Mouse (Mus musculus) intestine, embryonic 15.5 days (tissue): ENCODE results near the gene Nup133. TPM values are rescaled to one million over a fixed set of nuclear protein-coding genes. Genes with fewer than 3 reads are reported as not detected.
A peak's percentile ranks its signal among the peaks of the same experiment; 100 is the strongest.

ENCODE experiments used
- ATAC-seq: fragments of 200-750 bp; cut with Nextera tagmentation; 2 replicates; pipeline ENCODE4 v1.8.0; 2017; ENCODE audit warnings: moderate TSS enrichment, moderate library complexity
- H3K27ac ChIP-seq: fragments of 300-500 bp; sonication (generic); 2 replicates; pipeline ENCODE4 v1.5.1; 2015; ENCODE audit warnings: mild to moderate bottlenecking, inconsistent platforms
- H3K27me3 ChIP-seq: fragments of 300-500 bp; sonication (generic); replicated peaks from 2 replicates; pipeline ENCODE4 v1.6.1; 2015; ENCODE audit warnings: inconsistent platforms
- H3K36me3 ChIP-seq: fragments of 300-500 bp; sonication (generic); 2 replicates; pipeline ENCODE4 v1.6.1; 2015; ENCODE audit warnings: inconsistent platforms
- H3K4me1 ChIP-seq: fragments of 300-500 bp; sonication (generic); replicated peaks from 2 replicates; pipeline ENCODE4 v1.6.1; 2015; ENCODE audit warnings: inconsistent platforms
- H3K4me2 ChIP-seq: fragments of 300-500 bp; sonication (generic); replicated peaks from 2 replicates; pipeline ENCODE4 v1.6.1; 2015; ENCODE audit warnings: mild to moderate bottlenecking, inconsistent platforms
- H3K4me3 ChIP-seq: fragments of 300-500 bp; sonication (generic); replicated peaks from 2 replicates; pipeline ENCODE4 v1.5.1; 2015; ENCODE audit warnings: inconsistent platforms
- H3K9ac ChIP-seq: fragments of 300-500 bp; sonication (generic); 2 replicates; pipeline ENCODE4 v1.6.1; 2015; ENCODE audit warnings: inconsistent platforms
- H3K9me3 ChIP-seq: fragments of 300-500 bp; sonication (generic); 2 replicates; pipeline ENCODE4 v1.6.1; 2016; ENCODE audit warnings: inconsistent platforms
- WGBS: fragments of 180-500 bp; shearing (Covaris S2); methylation state at CpG from one replicate; pipeline ENCODE4 v1.1.7; 2015; 5-methylcytosine and 5-hydroxymethylcytosine counted together
- polyA plus RNA-seq: library from polyadenylated mRNA; unstranded; fragments of >200 nt; fragmentation: Nextera tagmentation; extraction: Ambion mirVana; gene quantifications from 2 replicates; pipeline ENCODE4 v1.2.1, GENCODE M21; 2015

The Nup133 gene
- polyA plus RNA-seq, 1 experiment from 2014 or later, result 34.0 TPM

- 79% methylated on average over 9 of the region's 9 CpGs for WGBS
- peaks cover 7% of the 10 kb centered on the region; the same call in 1 of the 2 replicates for H3K36me3 ChIP-seq
- no peak for ATAC-seq
- no peaks in the 10 kb centered on the region for H3K9me3 ChIP-seq
- no peak overlapping the region for H3K9ac ChIP-seq
- no peak overlapping the region for H3K27ac ChIP-seq
- H3K4me3 ChIP-seq, result no peak overlapping the region
- H3K4me1 ChIP-seq, result 0 out of 2 replicates have a peak, but pooled peaks cover 14% of the 10 kb centered on the region
- peaks cover 55% of the 10 kb centered on the region for H3K27me3 ChIP-seq
- peak overlapping the region; percentile 7; the same call in 1 of the 2 replicates for H3K4me2 ChIP-seq
These were observed 53.2 kb downstream of the Nup133 start for GRCm38 (mm10) chr8:123895680-123896365.

- 85% methylated on average over 4 of the region's 4 CpGs for WGBS
- Histone ChIP-seq H3K27ac (no peak overlapping the region), H3K36me3 (peaks cover 1% of the 10 kb centered on the region; the same call in 1 of the 2 replicates), H3K4me2 (peak overlapping the region; percentile 22; the same call in 1 of the 2 replicates), H3K27me3 (peaks cover 57% of the 10 kb centered on the region), H3K4me3 (no peak overlapping the region), H3K9me3 (no peaks in the 10 kb centered on the region), H3K4me1 (0 out of 2 replicates have a peak, but pooled peaks cover 14% of the 10 kb centered on the region), H3K9ac (no peak overlapping the region)
- no peak for ATAC-seq
These were observed 53.8 kb downstream of the Nup133 start for GRCm38 (mm10) chr8:123895230-123895629.

- ATAC-seq, result 0 out of 2 replicates have a peak, but pooled peaks have one; percentile 31
- no peaks in the 10 kb centered on the region for H3K36me3 ChIP-seq
- H3K4me2 ChIP-seq, result peak within 1 kb of the TSS; percentile 22
- 0 out of 2 replicates have a peak, but pooled peaks cover 14% of the 10 kb centered on the region for H3K4me1 ChIP-seq
- no peak within 1 kb of the TSS for H3K9ac ChIP-seq
- no peaks in the 10 kb centered on the region for H3K9me3 ChIP-seq
- peaks cover 61% of the 10 kb centered on the region for H3K27me3 ChIP-seq
- 24% methylated on average over 15 of the region's 15 CpGs for WGBS
- no peak within 1 kb of the TSS for H3K4me3 ChIP-seq
- H3K27ac ChIP-seq, result no peak within 1 kb of the TSS
These were observed 54.5 kb downstream of the Nup133 start, which contains the start of gene Acta1 for GRCm38 (mm10) chr8:123894502-123895097. Gene Acta1 (minus strand): TSS chr8:123894751.

GRCm38 (mm10) chr8:123893413-123893812 is 55.7 kb downstream of the Nup133 start:
- 0 out of 2 replicates have a peak, but pooled peaks cover 14% of the 10 kb centered on the region for H3K4me1 ChIP-seq
- no peak overlapping the region for H3K4me3 ChIP-seq
- no peak overlapping the region for H3K4me2 ChIP-seq
- WGBS, result 78% methylated on average over 11 of the region's 11 CpGs
- H3K27me3 ChIP-seq, result peaks cover 61% of the 10 kb centered on the region
- ATAC-seq, result no peak
- no peaks in the 10 kb centered on the region for H3K36me3 ChIP-seq
- no peaks in the 10 kb centered on the region for H3K9me3 ChIP-seq
- H3K9ac ChIP-seq, result no peak overlapping the region
- no peak overlapping the region for H3K27ac ChIP-seq

- peak overlapping the region; percentile 19; the same call in 1 of the 2 replicates for H3K4me3 ChIP-seq
- no peak for ATAC-seq
- WGBS, result 14% methylated on average over 30 of the region's 30 CpGs
- no peaks in the 10 kb centered on the region for H3K9me3 ChIP-seq
- no peak overlapping the region for H3K27ac ChIP-seq
- peak overlapping the region; percentile 43; the same call in 1 of the 2 replicates for H3K4me2 ChIP-seq
- H3K9ac ChIP-seq, result no peak overlapping the region
- H3K36me3 ChIP-seq, result no peaks in the 10 kb centered on the region
- 0 out of 2 replicates have a peak, but pooled peaks cover 14% of the 10 kb centered on the region for H3K4me1 ChIP-seq
- H3K27me3 ChIP-seq, result peaks cover 61% of the 10 kb centered on the region
These were observed 56.4 kb downstream of the Nup133 start for GRCm38 (mm10) chr8:123892586-123893155.

- peak overlapping the region; percentile 43 for H3K4me2 ChIP-seq
- 1% methylated on average over 48 of the region's 49 CpGs for WGBS
- H3K4me1 ChIP-seq, result 0 out of 2 replicates have a peak, but pooled peaks cover 14% of the 10 kb centered on the region
- H3K4me3 ChIP-seq, result peak overlapping the region; percentile 19
- H3K9me3 ChIP-seq, result no peaks in the 10 kb centered on the region
- no peak overlapping the region for H3K27ac ChIP-seq
- peaks cover 64% of the 10 kb centered on the region for H3K27me3 ChIP-seq
- H3K36me3 ChIP-seq, result no peaks in the 10 kb centered on the region
- no peak for ATAC-seq
- no peak overlapping the region for H3K9ac ChIP-seq
These were observed 57.0 kb downstream of the Nup133 start for GRCm38 (mm10) chr8:123891883-123892585.

GRCm38 (mm10) chr8:123891271-123891670 is 57.8 kb downstream of the Nup133 start:
- Histone ChIP-seq H3K4me3 (no peak overlapping the region), H3K36me3 (no peaks in the 10 kb centered on the region), H3K27me3 (peaks cover 64% of the 10 kb centered on the region), H3K4me2 (peak overlapping the region; percentile 43), H3K4me1 (0 out of 2 replicates have a peak, but pooled peaks cover 14% of the 10 kb centered on the region), H3K27ac (no peak overlapping the region), H3K9ac (no peak overlapping the region), H3K9me3 (no peaks in the 10 kb centered on the region)
- ATAC-seq, result no peak
- under 1% methylated on average over 11 of the region's 11 CpGs for WGBS

- Histone ChIP-seq H3K9ac (no peak overlapping the region), H3K4me2 (no peak overlapping the region), H3K9me3 (no peaks in the 10 kb centered on the region), H3K27ac (no peak overlapping the region), H3K4me3 (no peak overlapping the region), H3K27me3 (peaks cover 50% of the 10 kb centered on the region), H3K4me1 (peaks cover 14% of the 10 kb centered on the region; the same call in 1 of the 2 replicates), H3K36me3 (no peaks in the 10 kb centered on the region)
- 63% methylated on average over 4 of the region's 4 CpGs for WGBS
- no peak for ATAC-seq
These were observed 59.3 kb downstream of the Nup133 start for GRCm38 (mm10) chr8:123889797-123890196.

GRCm38 (mm10) chr8:123887956-123888355 is 61.1 kb downstream of the Nup133 start:
- Histone ChIP-seq H3K9me3 (no peaks in the 10 kb centered on the region), H3K27me3 (peaks cover 36% of the 10 kb centered on the region), H3K27ac (no peak overlapping the region), H3K4me3 (no peak overlapping the region), H3K9ac (no peak overlapping the region), H3K4me1 (peaks cover 15% of the 10 kb centered on the region), H3K36me3 (no peaks in the 10 kb centered on the region), H3K4me2 (no peak overlapping the region)
- 83% methylated on average over 2 of the region's 2 CpGs for WGBS
- ATAC-seq, result no peak

- WGBS, result 89% methylated on average over 4 of the region's 4 CpGs
- Histone ChIP-seq H3K4me3 (no peak overlapping the region), H3K9me3 (no peaks in the 10 kb centered on the region), H3K4me1 (peaks cover 14% of the 10 kb centered on the region), H3K9ac (no peak overlapping the region), H3K4me2 (no peak overlapping the region), H3K27ac (no peak overlapping the region), H3K36me3 (no peaks in the 10 kb centered on the region), H3K27me3 (peaks cover 28% of the 10 kb centered on the region)
- no peak for ATAC-seq
These were observed 61.9 kb downstream of the Nup133 start for GRCm38 (mm10) chr8:123887163-123887562.

GRCm38 (mm10) chr8:123884721-123885565 is 64.1 kb downstream of the Nup133 start:
- no peaks in the 10 kb centered on the region for H3K36me3 ChIP-seq
- no peaks in the 10 kb centered on the region for H3K9me3 ChIP-seq
- H3K27ac ChIP-seq, result no peak overlapping the region
- ATAC-seq, result peak; percentile 65
- no peak overlapping the region for H3K9ac ChIP-seq
- peaks cover 11% of the 10 kb centered on the region for H3K27me3 ChIP-seq
- WGBS, result 5% methylated on average over 13 of the region's 14 CpGs
- H3K4me3 ChIP-seq, result no peak overlapping the region
- peaks cover 6% of the 10 kb centered on the region for H3K4me1 ChIP-seq
- H3K4me2 ChIP-seq, result peak overlapping the region; percentile 28; the same call in 1 of the 2 replicates
